Mouse (Mus musculus) embryo, embryonic 10.5 days (tissue): ENCODE measurements around the gene Gabarapl1.

Experiments used
- DNase-seq: peaks from one replicate; pipeline ENCODE4 v3.0.0-alpha.2; 2015; ENCODE audit warnings: low spot score

Gabarapl1 gene

GRCm38 (mm10) chr6:129535723-129536122 lies 2.8 kb downstream of the Gabarapl1 start:
- DNase-seq = no peak

- DNase-seq = no peak
Observed at GRCm38 (mm10) chr6:129538555-129538954, 5.6 kb downstream of the Gabarapl1 start.

DNA sequence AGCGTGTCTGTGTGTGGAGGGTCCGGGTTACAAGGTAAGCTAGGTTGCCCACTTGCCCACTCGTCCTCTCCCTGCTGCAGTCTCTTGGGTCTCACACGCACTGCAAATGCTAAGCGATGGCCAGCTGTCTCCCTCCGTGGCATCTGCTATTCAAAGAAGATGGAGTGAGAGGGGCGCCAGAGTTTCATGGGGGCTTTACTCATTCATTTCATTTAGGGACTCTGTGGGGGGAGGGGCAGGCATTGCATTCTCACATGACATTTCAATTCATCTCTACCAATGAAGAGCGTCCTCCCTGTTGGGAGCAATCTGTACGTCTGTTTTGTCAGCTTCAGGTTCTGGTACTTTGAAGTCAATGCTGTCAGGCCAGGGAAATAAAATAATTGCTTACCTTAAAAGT lies 9.0 kb downstream of the Gabarapl1 start:
- DNase-seq = no peak

DNA sequence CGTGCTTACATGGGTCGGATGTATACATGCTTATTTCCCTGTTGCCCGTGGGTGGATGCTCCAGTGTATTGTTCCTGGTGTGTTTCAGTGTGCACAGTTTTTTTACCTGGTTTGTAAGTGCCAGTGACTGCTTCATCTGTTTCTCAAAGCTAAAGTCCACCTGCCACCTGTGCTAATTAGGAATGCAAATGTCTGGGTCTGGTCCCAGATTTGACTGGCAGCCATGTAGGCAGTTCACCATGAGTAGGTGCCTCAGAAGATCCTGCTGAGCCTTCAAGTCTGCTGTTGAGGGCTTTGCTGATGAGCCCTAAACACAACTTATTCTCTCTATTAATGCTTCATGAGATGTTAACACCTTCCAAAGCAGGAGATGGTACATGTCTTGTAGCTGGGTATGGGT lies 9.6 kb downstream of the Gabarapl1 start:
- no peak for DNase-seq

DNA sequence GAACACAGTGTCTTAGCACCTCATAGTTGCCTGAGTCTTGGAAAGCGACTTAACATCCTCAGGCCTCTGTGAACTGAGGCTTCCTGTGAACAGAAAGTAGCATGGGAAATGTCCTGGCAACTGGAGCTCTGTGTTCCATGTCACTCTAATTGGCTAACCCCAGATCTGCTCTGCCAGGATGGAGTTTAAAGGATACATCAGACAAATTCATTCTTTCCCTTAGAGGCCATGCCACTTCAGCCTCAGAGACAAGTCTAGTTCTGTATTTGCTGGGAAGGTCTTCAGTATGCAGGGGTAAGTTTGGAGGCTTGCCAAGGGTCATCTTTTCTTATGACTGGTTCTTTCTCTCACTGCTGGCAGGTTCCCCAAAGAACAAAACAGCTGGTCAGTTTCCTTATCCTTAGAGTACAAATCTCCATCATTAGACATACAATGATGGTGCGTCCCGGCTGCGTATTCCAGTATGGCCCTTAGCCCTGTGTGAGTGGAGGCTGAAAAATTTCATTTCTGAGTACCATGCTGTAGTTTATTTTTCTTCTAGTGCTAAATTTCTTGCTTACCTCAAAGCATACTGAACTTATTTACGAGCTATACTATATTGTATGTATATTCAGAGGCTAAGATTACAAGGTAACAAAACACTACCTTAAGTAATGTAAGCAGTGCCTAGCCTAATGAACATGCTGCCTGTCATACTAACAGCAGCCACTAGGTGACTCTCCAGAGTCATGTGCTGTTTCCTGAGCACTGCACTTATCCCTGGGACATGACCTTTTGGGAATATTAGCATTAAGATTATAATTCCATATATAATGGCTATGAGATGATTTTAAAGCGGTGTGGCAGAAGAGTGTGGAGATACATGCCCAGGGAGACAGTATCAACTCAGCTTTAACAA lies 11.0 kb downstream of the Gabarapl1 start:
- DNase-seq = peak; percentile 79

GRCm38 (mm10) chr6:129547277-129547676 lies 14.3 kb downstream of the Gabarapl1 start:
- no peak for DNase-seq

DNA sequence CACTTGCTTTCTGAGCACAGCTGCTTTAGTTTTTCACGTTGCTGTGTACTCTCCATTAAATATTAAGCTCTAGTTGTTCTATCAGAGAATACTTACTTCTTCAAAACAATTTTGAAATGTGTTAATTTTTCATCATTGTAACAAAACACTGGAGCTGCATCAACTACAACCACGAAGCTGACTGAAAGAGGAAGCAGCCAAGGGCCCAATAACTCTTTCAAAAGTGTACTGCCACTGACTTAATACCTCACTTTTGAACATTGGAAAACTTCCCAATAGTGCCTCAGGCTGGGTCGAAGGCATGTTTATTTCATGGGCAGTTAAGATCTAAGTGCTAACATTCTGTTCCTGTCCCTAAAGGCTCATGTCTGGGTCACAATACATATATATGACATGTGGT lies 15.0 kb downstream of the Gabarapl1 start:
- no peak for DNase-seq

GRCm38 (mm10) chr6:129557298-129558023 lies 24.5 kb downstream of the Gabarapl1 start:
- peak; percentile 51 for DNase-seq

DNA sequence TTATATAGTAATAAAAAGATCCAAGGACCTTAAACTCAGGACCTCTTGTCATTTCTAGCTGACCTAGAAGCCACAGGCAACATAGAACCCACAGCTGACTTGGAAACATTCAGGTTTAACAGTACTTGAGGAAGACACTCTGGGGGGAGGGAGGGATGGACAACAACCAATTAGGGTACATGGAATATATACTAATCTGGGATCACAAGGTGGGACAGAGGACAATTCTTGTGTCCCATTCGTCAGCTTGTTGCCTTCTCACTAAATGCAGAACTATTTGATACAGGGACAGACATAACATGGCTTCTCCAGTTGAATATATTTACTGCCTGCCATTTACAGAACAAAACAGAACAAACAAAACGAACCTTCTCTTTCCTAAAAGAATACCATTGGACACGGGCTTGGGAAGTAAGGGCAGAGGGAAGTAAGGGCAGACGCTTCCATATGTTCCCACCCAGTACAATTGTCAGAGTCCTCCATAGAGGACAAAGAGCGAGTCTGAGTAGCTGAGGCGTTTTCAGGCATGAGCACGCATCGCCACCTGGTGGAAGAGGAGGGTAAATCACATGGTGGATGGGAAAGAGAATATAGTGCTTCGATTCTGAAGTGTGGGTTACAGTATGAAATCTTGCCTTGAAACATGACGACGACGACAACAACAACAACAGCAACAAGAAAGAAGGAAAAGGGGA lies 26.1 kb downstream of the Gabarapl1 start:
- peak; percentile 89 for DNase-seq

GRCm38 (mm10) chr6:129559641-129560027 lies 26.7 kb downstream of the Gabarapl1 start:
- no peak for DNase-seq

DNA sequence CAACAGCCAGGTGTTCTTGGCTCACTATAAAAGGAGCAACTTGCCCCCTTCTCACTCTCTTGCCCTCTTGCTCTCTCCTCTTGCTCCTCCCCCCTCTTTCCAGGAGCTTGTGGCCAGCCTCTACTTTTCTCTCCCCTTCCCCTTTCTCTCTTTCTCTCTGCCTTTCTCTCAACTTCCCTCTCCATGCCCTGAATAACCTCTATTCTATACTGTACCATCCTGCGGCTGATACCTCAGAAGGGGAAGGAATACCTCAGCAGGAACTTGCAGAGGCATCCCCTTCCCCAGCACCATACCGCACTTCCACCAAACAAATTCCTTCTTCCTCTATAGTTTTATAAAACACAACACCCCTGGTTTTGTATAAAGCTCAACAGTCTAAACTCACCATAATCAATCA lies 32.3 kb downstream of the Gabarapl1 start:
- no peak for DNase-seq

GRCm38 (mm10) chr6:129575315-129575714 lies 42.4 kb downstream of the Gabarapl1 start:
- DNase-seq = no peak

- DNase-seq = no peak
Observed at GRCm38 (mm10) chr6:129577605-129578004, 44.6 kb downstream of the Gabarapl1 start, which contains the start of gene Klre1. Klre1 (plus strand) TSS chr6:129577905.

DNA sequence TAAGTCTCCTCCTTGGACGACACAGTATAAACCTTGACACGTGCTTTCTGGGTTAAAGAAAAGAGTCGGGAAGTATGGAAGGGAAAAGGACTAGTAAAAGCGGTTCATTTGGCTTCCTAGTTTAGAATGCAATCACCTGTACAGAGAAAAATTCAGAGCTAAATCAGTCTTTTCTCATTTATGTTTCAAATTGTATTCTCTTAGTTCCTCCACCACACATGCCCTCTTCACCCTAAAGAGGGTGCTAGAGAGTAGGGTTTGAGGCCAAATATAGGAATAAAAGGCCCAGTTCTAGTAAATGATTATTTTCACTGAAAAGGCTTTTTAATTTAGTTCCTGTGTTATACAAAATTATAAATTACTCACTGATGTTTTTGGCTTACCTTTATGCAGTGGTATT lies 48.3 kb downstream of the Gabarapl1 start:
- DNase-seq = peak; percentile 28

GRCm38 (mm10) chr6:129581896-129582295 lies 48.9 kb downstream of the Gabarapl1 start:
- DNase-seq = no peak

DNA sequence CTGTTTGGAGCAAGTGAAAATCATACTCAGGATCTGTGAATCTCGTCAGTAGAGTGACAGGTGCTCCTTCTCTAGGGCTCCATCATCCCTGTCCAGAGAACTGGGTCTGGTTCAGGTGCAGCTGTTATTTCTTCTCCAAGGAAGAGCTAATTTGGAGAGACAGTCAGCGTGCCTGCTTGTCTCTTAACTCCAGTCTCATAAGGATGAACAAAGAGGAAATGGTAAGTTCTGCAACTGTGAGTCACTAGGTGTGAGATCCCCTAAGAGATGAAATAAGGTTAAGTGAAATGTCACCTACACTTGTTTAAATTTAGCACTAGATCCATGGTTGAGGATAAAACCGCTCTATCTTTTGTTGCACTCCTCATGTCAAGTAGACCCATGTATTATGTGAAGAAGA lies 50.1 kb downstream of the Gabarapl1 start:
- no peak for DNase-seq

DNA sequence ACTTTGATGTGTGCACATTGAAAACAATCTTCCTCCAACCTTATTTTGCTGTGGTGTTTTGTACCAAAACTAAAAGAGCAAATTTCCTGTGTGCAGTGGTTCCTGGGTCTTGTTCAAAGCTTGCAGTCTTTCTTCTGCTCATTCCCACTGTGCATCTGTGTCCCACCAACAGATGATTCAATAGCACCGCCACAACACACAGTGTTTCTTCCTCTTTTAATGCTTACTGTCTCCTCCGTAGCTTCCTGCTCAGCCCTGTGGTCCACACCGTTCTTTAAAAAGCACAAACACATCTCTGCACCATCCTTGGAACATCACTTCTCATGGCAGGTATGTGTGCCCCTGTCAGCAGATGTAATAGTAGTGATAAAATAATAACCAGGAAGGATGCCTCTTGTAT lies 58.5 kb downstream of the Gabarapl1 start, which contains the start of gene Klrd1:
Gene Klrd1 (plus strand): TSS at position 275 of the 400 bp plus-strand sequence.
- DNase-seq = no peak
